Mouse (Mus musculus) stomach, embryonic 16.5 days (tissue): ENCODE measurements around the gene Upf1. TPM values are rescaled to one million over a fixed set of nuclear protein-coding genes. Genes with fewer than 3 reads are reported as not detected.

Source experiments
- ATAC-seq: fragments of 200-750 bp; cut with Nextera tagmentation; 2 replicates; pipeline ENCODE4 v1.8.0; 2017; ENCODE audit warnings: moderate number of reproducible peaks, moderate TSS enrichment; ENCODE audit not compliant: insufficient read depth, low FRiP score
- H3K27ac ChIP-seq: fragments of 300-500 bp; sonication (generic); 2 replicates; pipeline ENCODE4 v1.5.1; 2014; ENCODE audit warnings: low read length
- H3K27me3 ChIP-seq: fragments of 300-500 bp; sonication (generic); 2 replicates; pipeline ENCODE4 v1.6.1; 2014; ENCODE audit warnings: low read length, control low read depth, mixed read lengths; ENCODE audit not compliant: control insufficient read depth, insufficient read depth
- H3K36me3 ChIP-seq: fragments of 300-500 bp; sonication (generic); 2 replicates; pipeline ENCODE4 v1.6.1; 2014; ENCODE audit warnings: low read length; ENCODE audit not compliant: control insufficient read depth, insufficient read depth
- H3K4me1 ChIP-seq: fragments of 300-500 bp; sonication (generic); 2 replicates; pipeline ENCODE4 v1.6.1; 2014; ENCODE audit warnings: low read length, control low read depth, mixed read lengths; ENCODE audit not compliant: control insufficient read depth, insufficient read depth
- H3K4me2 ChIP-seq: fragments of 300-500 bp; sonication (generic); 2 replicates; pipeline ENCODE4 v1.6.1; 2014; ENCODE audit warnings: low read depth, low read length, mixed read lengths
- H3K4me3 ChIP-seq: fragments of 300-500 bp; sonication (generic); replicated peaks from 2 replicates; pipeline ENCODE4 v1.5.1; 2014; ENCODE audit warnings: mild to moderate bottlenecking, low read length
- H3K9ac ChIP-seq: fragments of 300-500 bp; sonication (generic); 2 replicates; pipeline ENCODE4 v1.6.1; 2014; ENCODE audit warnings: low read length
- H3K9me3 ChIP-seq: fragments of 300-500 bp; sonication (generic); replicated peaks from 2 replicates; pipeline ENCODE4 v1.6.1; 2016; ENCODE audit warnings: low read length, control low read depth; ENCODE audit not compliant: control insufficient read depth
- WGBS: fragments of 180-500 bp; shearing (Covaris S2); extraction: QIAGEN DNeasy Blood & Tissue Kit; methylation state at CpG from one replicate; pipeline ENCODE4 v1.1.7; 2014; 5-methylcytosine and 5-hydroxymethylcytosine counted together
- polyA plus RNA-seq: library from polyadenylated mRNA; unstranded; fragments of >200 nt; fragmentation: Nextera tagmentation; extraction: Ambion mirVana; gene quantifications from 2 replicates; pipeline ENCODE4 v1.2.1, GENCODE M21; 2015

The Upf1 gene
- polyA plus RNA-seq, 1 experiment from 2014 or later: 8.2 TPM

DNA sequence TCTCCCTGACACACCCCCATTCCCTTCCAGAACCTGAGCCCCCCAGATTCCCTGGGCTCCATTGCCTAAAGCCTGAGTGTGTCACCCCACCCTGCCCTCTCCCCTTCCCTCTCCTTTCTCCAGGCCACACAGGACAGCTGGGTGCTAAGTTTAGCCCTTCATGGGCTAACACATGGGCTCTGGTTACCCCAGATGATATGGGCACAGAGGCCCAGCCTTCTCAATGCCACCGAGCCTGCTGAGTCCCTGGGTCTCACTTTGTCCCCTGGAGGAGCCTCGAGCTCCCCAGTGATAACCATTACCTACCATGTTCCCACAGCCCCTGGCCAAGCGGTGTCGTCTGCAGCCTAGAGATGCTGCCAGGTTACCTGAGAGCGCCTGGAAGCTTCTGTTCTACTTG is 35.2 kb downstream of the Upf1 start:
- 91% methylated on average over 5 of the region's 5 CpGs for WGBS
- Histone ChIP-seq H3K4me3 (no peak overlapping the region), H3K36me3 (0 out of 2 replicates have a peak, but pooled peaks cover 3% of the 10 kb centered on the region), H3K27me3 (no peaks in the 10 kb centered on the region), H3K4me2 (no peak overlapping the region), H3K27ac (no peak overlapping the region), H3K9ac (no peak overlapping the region), H3K9me3 (no peaks in the 10 kb centered on the region), H3K4me1 (peaks cover 27% of the 10 kb centered on the region)
- ATAC-seq: no peak

- ATAC-seq: peak; percentile 69
- H3K9me3 ChIP-seq: no peaks in the 10 kb centered on the region
- H3K36me3 ChIP-seq: 0 out of 2 replicates have a peak, but pooled peaks cover 3% of the 10 kb centered on the region
- peaks cover 27% of the 10 kb centered on the region for H3K4me1 ChIP-seq
- no peaks in the 10 kb centered on the region for H3K27me3 ChIP-seq
- H3K4me2 ChIP-seq: peak overlapping the region; percentile 81
- peak overlapping the region; percentile 62 for H3K4me3 ChIP-seq
- 14% methylated on average over 15 of the region's 15 CpGs for WGBS
- no peak overlapping the region for H3K27ac ChIP-seq
- peak overlapping the region; percentile 72 for H3K9ac ChIP-seq
Observed at GRCm38 (mm10) chr8:70316511-70317504, 36.3 kb downstream of the Upf1 start.

DNA sequence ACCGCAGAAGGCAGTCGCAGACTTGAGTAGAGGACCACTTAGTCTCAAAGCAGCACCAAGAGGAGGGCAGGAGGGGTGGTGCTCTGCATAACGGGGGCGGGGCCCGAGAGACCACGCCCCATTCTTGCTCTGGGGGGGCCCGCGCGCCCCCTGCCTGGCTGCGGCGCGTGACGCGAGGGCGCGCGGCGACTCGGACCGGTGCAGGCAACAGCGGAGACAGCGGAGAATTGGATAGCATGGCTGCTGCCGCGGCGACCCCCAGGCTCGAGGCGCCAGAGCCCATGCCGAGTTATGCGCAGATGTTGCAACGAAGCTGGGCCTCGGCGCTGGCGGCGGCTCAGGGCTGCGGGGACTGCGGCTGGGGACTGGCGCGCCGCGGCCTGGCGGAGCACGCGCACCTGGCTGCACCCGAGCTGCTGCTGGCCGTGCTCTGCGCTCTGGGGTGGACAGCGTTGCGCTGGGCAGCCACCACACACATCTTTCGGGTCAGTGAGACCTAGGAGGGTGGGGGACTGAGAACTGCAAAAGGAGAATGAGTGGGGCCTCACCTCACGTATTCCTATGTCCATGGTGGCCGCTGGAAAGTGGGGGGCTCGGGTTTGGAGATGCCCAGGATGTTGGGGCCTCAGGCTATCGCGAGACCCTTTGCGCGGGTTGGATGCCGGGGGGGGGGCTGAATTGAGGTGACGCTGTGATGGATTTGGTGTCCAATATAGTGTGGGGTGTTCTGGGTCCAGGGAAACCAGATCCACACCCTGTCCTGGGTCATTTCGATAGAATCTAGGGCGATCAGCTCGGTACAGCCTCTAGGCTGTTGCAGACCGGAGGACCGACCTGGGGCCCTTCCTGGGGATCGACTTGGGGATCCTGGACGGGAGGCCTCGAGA is 37.2 kb downstream of the Upf1 start, which contains the start of gene Cers1:
TSS of gene Cers1 (plus strand) at position 152 of the 887 bp plus-strand sequence.
- Histone ChIP-seq H3K36me3 (0 out of 2 replicates have a peak, but pooled peaks cover 9% of the 10 kb centered on the region), H3K27ac (peak within 1 kb of the TSS; percentile 42), H3K9ac (peak within 1 kb of the TSS; percentile 72), H3K9me3 (no peaks in the 10 kb centered on the region), H3K4me1 (peaks cover 27% of the 10 kb centered on the region), H3K4me2 (peak within 1 kb of the TSS; percentile 81), H3K4me3 (peak within 1 kb of the TSS; percentile 62), H3K27me3 (no peaks in the 10 kb centered on the region)
- ATAC-seq: peak; percentile 72
- 2% methylated on average over 65 of the region's 66 CpGs for whole genome bisulfite sequencing

DNA sequence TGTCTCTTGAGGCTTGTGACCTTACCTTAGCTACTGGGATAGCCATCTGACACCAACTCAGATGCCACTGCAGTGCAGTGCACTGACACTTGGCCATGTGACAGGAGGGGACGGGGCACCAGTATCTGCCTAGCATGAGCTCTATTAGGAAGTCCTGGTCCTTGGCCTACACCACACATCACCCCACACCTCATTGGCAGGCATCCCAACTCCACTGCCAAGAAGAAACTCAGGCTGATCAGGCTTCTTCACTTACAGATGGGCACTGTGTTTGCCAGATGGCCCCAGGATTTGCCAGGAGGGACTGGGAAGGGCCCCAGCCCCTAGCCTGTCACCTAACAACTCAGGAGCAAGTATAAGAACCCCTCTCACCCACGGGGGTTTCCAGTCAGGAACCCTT is 39.7 kb downstream of the Upf1 start:
- no peak overlapping the region for H3K4me2 ChIP-seq
- H3K27me3 ChIP-seq: no peaks in the 10 kb centered on the region
- H3K36me3 ChIP-seq: peaks cover 17% of the 10 kb centered on the region; the same call in 1 of the 2 replicates
- no peak overlapping the region for H3K4me3 ChIP-seq
- peaks cover 27% of the 10 kb centered on the region for H3K4me1 ChIP-seq
- ATAC-seq: no peak
- H3K9ac ChIP-seq: no peak overlapping the region
- H3K9me3 ChIP-seq: no peaks in the 10 kb centered on the region
- no peak overlapping the region for H3K27ac ChIP-seq
- WGBS: 66% methylated on average over 2 of the region's 2 CpGs

GRCm38 (mm10) chr8:70309311-70309710 is 43.8 kb downstream of the Upf1 start:
- Histone ChIP-seq H3K4me2 (no peak overlapping the region), H3K4me3 (no peak overlapping the region)

GRCm38 (mm10) chr8:70302901-70303300 is 50.2 kb downstream of the Upf1 start:
- Histone ChIP-seq H3K4me1 (peaks cover 12% of the 10 kb centered on the region), H3K9me3 (no peaks in the 10 kb centered on the region), H3K36me3 (no peaks in the 10 kb centered on the region; the same call in none of the 2 replicates), H3K27me3 (no peaks in the 10 kb centered on the region), H3K4me3 (peak overlapping the region; percentile 68), H3K4me2 (peak overlapping the region; percentile 76), H3K9ac (peak overlapping the region; percentile 80), H3K27ac (peak overlapping the region; percentile 82)
- no peak for ATAC-seq
- WGBS: 2% methylated on average over 16 of the region's 16 CpGs

More at GRCm38 (mm10) chr8:70309311-70309710, 43.8 kb downstream of the Upf1 start:
- Histone ChIP-seq H3K36me3 (peaks cover 15% of the 10 kb centered on the region), H3K27ac (no peak overlapping the region), H3K9me3 (no peaks in the 10 kb centered on the region), H3K4me1 (no peaks in the 10 kb centered on the region), H3K27me3 (no peaks in the 10 kb centered on the region), H3K9ac (no peak overlapping the region)
- whole genome bisulfite sequencing: 30% methylated on average over 2 of the region's 2 CpGs
- ATAC-seq: no peak

GRCm38 (mm10) chr8:70302358-70302890 is 50.7 kb downstream of the Upf1 start, which contains the start of the genes Ddx49 and Cope:
Ddx49 (minus strand) TSS chr8:70302489.
Cope (plus strand) TSS chr8:70302518.
- Histone ChIP-seq H3K27ac (peak within 1 kb of the TSS; percentile 82), H3K4me2 (peak within 1 kb of the TSS; percentile 76), H3K4me3 (peak within 1 kb of the TSS; percentile 68), H3K27me3 (no peaks in the 10 kb centered on the region), H3K9ac (peak within 1 kb of the TSS; percentile 80), H3K36me3 (no peaks in the 10 kb centered on the region; the same call in none of the 2 replicates), H3K9me3 (no peaks in the 10 kb centered on the region), H3K4me1 (peaks cover 12% of the 10 kb centered on the region)
- ATAC-seq: peak; percentile 90
- WGBS: under 1% methylated on average over 40 of the region's 40 CpGs

GRCm38 (mm10) chr8:70300881-70301280 is 52.2 kb downstream of the Upf1 start:
- no peaks in the 10 kb centered on the region; the same call in none of the 2 replicates for H3K36me3 ChIP-seq
- H3K4me3 ChIP-seq: no peak overlapping the region
- H3K4me1 ChIP-seq: peaks cover 12% of the 10 kb centered on the region
- no peak overlapping the region for H3K4me2 ChIP-seq
- H3K9me3 ChIP-seq: no peaks in the 10 kb centered on the region
- 77% methylated on average over 3 of the region's 3 CpGs for WGBS
- no peak overlapping the region for H3K27ac ChIP-seq
- H3K9ac ChIP-seq: no peak overlapping the region
- no peak for ATAC-seq
- H3K27me3 ChIP-seq: no peaks in the 10 kb centered on the region
